Mouse (Mus musculus): ENCODE data around the gene Slc52a3.
A peak's percentile ranks its signal among the peaks of the same experiment; 100 is the strongest.

The Slc52a3 gene

DNA sequence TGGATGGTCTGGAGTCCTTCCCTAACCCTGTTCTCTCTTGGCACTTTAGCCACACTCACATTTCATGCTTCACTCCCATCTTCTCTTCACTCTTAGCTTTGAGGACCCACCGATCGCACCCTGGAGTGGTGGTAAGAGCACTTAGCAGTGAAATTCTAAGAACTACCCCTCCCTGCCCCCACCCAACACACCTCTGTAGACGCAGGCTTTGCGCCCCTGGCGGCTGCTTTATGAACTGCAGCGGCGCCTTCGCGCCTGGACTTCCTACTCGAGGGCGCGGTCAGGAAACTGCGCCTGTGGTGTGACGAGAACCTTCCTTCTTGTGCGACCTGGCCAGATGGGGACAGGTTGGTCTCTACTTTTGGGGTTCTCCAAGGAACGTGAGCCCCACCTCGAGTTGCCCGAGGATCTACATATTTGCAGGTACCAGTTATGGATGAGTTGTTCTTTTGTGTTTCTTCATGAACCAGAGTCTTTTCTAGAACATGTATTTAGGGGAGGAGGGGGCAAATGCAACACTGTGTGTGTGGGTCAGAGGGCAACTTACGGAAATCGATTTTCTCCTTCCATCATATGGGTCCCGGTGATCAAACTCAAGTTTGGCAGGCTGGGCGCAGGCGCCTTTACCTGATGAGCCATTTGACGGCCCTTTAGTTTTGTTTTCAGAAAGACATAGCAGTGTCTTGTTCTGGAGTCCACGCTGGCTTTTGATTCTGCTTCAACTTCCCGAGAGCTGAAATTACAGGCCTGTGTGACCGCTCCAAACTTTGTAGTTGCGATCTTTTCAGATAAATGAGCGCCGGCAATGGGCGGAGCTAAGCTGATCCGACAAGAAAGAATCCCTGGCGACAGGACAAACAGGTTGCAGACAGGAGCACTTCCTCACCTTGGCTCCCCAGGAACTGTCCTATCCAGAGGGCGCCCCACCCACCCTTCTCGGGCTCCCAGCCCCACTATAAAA is at the start of gene Slc52a3:
Gene Slc52a3 (plus strand): TSS at position 283 of the 961 bp plus-strand sequence.
- DNase-seq (ENCODE audit: low spot score) = peak; percentile 72

DNA sequence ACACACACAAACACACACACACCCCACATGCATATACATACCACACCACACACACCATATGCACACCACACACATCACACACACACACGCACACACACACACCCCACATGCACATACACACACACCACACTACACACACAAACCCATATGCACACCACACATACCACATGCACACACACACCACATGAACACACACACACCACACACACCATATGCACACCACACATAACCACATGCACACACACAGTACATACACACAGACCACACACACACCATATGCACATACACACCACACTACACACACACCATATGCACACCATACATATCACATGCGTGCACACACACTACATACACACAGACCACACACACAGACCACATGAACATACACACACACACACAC is 48.7 kb upstream of the Slc52a3 start:
- DNase-seq (ENCODE audit: low spot score) = no peak

DNA sequence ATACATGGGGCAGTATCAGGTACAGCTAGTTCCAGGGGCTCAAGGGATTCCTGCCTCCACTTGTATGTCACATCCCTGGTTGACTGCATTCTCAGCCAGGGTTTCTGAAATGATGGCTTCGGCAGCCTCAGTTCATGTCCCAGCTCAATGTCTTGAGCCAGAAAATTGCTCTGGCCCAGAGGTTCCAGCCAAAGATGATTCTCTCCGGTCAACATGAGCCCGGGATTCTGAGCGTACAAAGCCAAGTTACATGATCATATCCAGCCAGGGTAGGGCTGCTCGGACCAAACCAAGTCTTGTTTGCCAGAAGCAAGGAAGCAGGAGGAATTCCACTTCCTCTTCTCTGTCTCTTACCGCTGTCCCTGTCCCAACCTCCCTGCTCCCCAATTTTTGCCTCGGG is 48.0 kb upstream of the Slc52a3 start:
- no peak for DNase-seq (ENCODE audit: low spot score)

DNA sequence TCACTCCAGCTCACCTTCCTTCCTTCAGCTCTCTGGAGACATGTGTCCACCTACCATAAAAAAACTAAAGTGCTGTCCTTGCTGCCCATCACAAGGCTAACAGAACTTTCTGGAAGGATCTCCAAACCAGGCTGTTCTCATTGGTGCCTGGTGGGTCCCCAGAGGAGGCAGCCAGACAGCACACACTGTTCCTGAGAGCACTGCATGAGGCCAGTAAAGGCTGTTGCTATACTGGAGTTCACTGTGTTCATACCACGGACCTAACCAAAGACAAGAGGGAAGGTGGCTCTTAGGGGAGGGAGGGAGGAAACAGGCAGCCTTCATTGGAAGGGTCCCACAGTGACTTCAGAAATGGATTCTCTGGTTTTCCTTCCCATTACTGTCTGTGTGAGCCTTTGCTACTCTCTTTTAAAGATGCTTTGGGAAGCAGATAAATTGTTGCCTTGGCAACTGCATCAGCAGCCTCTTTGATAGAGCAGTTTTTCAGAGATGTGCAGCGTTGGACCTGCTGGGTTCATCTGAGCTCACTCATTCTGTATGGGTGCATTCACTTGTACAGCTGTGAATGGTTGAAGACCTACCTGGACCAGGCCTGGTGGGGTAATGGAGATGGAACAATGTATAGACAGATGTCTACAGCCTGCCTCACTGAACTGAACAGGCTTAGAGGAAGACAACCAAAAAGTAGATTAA is 47.1 kb upstream of the Slc52a3 start:
- DNase-seq (ENCODE audit: low spot score) = no peak

DNA sequence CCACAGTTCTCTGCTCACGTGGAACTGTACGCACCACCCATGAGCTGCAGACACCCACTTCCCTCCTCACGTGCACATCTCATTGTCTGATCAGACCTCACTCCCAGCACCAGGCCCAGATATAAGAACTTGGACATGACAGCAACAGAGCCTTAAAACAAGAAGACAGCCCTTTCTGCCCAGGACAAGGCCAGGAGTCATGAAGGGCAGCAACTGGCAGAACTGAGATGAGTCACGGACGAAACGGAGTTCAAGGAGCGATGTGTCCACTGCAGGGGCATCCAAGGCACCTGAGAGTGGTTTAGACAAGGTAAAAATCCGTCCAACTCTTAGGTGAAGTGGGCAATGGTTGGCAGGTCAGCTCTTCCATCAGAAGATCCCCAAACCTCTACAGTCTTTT is 42.6 kb upstream of the Slc52a3 start:
- no peak for DNase-seq (ENCODE audit: low spot score)

DNA sequence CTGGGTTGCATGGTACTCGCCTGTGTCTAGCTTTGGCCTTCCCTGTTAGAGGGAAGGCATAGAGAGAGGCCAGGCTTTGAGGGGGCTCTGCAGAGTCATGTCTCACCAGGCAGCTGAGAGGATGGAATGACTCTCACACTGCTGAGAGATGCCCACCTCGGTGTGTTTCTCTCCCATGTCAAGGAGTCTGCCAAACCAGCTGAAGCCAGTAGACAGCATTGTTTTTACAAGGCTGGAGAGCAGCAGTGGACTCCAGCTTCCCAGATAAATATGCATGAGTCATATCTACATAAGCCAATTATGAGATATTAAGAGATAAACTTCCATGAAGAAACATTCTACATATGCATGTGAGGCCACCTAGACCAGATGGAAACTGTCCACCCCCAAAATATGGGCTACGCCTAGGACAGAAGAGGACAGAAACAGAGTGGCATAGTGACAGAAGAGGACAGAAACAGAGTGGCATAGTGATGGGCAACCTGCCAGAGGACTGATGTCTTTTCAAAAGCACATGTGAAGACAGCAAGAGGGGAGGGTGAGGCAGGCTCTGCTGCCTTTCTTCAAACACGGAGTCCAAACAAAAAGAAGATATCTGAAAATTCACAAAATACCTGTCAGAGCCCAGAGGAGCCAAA is 39.7 kb upstream of the Slc52a3 start:
- DNase-seq (ENCODE audit: low spot score) = no peak

DNA sequence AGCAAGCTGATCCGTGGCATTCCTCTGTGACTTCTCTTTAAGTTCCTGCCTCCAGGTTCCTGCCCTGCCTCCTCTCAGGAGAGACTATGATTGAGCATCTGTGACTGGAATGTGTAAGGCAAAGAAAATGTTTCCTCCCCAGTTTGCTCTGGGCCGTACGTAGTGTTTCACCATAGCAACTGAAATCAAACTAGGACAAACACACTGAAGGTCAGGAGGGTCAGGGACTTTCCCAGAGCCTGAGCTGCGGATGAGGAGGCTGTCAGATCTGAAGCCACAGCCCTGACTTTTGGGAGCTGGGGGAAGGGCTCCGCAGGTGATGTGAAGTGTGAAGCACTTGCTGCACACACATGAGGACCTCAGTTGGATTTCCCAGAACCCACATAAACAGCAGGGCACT is 37.0 kb upstream of the Slc52a3 start:
- DNase-seq (ENCODE audit: low spot score) = no peak

DNA sequence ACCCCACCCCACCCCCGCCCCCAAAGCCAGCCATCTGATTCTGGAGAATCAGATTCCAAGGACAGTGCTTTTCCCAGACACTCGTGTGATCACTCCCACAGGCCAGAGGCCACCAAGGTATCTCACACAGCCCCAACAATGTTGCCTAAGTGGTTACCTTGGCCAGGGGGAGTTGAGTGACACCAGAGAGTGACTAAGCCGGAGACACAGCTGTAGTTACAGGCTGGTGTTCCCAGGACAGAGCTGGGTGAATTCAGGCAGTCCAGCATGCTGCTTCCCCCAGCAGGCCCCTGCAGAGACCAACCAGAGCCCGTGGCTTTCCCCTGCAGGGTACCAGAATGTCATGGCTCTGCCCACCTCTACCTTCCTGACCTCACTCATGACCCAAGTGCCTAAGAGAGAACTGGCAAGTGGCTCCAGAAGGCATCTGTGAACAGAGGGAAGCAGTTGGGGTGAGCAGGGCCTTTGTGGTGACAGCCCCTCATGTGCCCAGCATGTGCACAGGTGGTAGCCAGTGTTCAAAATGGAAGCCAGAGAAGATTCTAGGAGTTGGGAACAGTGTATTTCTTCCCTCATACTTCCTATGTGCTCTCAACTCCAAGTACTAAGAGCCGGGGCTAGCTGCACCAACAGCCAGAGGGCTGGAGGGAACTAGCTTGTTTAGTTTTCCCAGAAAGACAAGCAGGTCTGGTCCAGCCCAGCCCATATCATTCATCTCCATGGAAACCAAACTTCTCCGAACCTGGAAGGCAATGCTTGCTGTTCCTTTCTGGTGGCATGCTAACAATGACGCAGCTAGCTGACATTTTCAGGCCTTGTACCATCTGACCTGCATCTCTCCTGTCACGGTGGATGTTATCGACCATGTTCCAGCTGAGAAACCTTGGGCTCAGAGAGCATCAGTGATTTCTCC is 34.8 kb upstream of the Slc52a3 start:
- DNase-seq (ENCODE audit: low spot score) = no peak

DNA sequence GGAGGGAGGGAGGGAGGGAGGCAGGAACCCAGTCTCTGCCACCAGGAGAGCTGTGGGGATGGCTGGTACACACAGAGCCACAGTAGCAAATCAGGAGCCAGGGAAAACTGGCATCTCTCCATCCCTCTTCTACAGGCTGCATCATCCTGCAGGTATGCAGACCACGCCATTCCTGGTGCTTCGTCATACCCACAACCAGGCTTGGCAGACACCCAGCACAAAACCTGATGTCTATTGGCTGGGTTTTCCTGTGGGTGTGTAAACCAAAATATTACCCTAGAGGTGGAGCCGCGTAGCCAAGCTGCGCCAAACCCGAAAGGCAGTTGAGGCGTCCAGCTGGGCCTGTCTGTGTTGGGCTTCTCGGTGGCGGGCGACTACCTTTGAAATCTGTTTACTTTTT is 33.8 kb upstream of the Slc52a3 start:
- DNase-seq (ENCODE audit: low spot score) = no peak

DNA sequence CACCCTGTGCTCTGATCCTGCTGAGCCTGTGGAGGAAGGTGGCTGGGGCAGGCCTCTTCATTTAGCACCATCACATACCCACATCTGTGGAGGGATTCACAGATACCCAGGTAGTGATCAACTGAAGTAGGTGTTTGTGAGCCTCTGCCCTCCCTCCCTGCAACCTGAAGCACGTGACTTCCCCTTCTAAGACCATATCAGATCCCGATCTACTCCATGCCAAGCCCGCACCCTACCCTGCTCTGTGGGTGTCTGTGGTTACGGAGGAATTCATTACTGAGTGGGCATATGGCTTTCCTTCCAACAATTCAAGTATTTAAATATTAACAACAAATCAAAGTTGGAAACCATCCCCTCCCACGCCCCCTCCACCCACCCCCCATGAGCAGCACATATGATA is 33.0 kb upstream of the Slc52a3 start:
- no peak for DNase-seq (ENCODE audit: low spot score)

DNA sequence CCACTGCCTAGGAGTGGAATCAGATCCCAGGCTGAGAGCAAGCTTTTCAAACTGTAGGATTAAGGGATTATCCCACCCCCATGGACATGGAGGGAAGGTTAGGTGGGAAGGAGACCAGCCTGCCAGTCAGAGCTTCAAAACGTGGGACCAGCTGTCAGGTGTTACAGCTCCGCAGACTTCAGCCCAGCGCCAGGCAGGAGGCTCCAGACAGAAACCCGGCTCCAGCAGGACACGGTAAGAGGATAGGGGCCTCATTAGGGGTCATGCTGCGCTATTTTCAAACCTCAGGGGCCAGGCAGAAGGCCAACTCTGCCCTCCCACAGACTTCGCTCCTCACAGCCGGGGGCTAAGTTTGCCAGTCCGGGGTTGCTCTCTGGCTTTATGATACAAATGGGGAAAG is 32.3 kb upstream of the Slc52a3 start:
- DNase-seq (ENCODE audit: low spot score) = no peak

DNA sequence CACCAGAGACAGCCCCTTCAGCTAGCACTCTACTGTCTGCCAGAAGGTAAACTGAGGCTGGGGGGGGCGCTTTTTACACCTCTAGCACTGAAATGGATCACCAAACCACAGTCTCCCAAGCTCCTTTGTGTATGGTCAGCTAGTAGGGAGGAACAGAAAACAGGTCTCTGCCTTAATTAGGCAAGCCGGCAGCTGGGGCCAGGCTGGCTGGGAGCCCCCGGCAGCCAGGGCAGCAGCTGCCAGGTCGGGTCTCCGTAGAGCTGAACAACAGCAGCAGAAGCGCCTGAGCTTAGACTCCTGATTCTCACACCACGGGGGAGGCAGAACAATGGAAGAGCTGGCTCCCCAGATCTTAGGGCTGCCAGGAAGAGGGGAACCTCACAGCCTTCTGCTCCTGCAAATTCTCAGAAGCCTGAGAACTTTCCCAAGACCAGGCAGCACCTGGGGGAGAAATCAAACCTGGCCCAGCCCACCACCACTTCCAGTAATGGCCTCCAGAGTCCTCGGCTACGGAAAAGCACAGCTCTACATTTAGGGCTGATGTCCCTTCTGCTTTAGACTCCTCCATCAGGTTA is 29.0 kb upstream of the Slc52a3 start:
- DNase-seq (ENCODE audit: low spot score) = no peak

DNA sequence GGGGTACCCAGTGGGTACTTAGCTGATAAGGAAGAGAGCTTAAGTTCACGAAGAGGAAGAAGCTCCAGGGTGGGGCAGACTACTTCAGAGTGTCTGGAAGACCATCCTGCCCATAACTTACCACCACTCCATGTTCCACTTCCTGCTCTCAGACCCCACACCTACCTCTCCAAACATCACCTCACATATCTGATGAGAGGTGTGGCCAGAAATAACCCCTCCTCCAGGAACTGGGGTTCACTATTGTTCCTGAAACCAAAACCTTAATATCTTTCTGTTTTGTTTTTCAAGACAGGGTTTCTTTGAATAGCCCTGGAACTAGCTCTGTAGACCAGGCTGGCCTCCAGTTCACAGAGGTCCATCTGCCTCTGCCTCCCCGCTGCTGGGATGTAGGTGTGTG is 28.5 kb upstream of the Slc52a3 start:
- DNase-seq (ENCODE audit: low spot score) = no peak

DNA sequence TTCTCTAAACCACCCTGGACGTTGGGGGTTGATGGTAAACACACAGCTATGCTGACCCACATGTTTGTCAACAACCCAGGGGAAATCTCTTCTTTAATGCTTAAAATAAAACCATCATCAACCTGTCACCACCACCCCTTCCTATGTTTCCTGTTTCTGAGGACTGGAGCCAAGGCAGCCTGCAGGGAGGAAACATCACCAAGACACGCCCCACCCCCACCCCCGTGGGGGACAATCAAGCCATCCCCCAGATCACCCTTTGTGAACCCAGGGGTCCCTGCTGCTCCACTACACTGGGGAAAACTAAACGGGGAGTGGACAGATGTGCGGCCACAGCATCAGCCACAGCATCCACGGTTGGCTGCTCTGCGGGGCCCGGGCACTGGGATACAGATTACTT is 27.9 kb upstream of the Slc52a3 start:
- DNase-seq (ENCODE audit: low spot score) = no peak

DNA sequence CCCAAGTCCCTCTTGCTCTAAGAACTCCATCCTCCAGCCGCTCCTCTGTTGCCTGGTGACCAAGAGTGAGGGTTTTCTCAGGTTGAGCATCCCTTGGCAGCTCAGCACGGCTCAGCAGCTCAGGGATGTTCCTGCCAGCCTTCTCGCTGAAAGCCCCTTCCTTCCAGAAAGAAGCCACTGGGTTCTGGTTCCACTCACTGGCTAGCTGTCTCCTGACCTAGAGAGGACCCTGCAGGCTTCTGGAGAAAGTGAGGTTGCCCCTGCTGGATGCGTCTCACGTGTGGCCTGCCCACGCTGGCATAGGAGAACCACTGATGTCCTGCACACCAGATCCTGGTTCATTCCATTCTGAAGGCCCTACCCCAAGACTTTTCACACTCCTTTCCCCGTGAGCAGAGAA is 27.3 kb upstream of the Slc52a3 start:
- no peak for DNase-seq (ENCODE audit: low spot score)

DNA sequence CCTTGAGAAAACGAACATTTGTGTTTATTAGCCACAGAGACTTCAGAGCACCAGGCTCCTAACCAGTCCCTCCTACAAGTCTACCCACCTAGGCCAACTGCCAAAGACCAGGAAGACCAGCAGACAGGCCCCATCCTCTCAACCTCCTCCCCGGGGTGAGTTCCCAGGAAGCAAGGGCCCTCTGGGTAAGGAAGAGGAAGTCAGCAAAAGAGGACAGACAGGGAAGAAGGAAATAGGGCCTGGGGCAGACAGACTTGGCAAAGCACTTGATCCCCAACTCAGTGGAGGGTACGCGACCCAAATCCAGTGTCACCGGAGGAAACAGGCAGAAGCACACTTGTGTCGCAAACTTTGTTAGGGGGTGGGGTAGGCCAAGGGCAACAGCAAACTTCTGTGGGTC is 26.9 kb upstream of the Slc52a3 start:
- no peak for DNase-seq (ENCODE audit: low spot score)

DNA sequence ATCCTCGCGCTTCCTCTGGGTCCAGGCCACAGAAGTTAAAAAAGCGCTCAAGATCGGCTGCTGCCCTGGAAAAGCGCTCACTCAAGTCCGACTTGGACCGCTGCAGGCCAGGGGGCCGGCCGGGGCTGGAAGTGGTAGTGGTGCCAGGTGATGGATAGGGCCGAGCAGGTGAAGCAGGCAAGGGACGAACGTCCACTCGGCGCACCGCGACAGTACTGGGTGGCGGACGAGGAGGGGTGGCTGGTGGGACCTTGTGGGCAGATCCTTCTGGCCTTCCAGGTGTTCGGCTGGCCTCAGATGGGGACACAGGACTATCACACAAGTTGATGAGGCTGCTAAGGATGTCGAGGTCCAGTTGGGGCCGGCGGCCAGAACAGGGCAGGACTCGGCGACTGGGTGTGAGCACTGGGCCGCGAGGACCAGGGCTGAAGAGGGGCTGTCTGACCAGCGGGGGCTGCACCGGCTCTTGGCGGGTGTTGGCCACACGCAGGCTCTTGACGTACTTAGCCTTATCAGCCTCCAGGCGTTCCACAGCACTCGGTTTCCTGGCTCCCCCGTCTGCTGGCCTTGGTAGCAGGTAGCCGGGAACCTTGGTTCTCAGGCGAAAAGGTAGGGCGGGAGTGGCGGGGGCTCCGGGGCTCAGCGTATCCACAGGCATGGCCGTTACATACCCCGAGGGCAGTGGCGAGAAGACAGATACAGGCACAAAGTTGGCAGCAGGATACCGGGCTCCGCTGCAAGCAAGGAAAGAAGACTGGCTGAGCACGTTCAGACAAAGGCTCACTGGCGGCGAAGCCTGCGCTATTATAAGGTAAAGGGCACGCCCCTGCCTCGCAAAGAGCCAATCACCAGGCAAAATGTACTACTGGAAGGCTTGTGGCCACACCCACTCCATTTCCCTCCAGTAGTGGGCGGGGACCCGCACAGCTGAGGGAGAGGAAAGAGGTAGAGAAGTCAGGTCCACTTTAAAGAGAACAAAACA is 25.8 kb upstream of the Slc52a3 start:
- peak; percentile 46 for DNase-seq (ENCODE audit: low spot score)

DNA sequence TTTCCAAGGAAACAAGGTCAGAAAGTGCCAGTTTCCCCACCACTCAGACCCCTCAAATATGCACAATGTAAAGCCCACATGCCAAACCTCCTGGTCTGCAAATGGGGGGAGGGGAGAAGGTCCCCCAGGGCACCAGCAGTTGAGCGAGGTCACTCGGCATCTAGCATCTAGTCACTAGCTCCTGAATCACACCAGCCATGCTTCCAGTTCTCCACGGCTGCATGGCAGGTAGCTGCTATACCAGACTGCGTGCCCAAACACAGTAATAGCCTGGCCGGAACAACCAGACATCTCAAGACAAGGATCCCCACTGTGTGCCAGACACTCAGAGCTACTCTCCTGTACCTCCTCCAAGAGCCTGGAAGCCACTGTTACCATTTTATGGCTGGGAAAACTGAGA is 24.6 kb upstream of the Slc52a3 start:
- no peak for DNase-seq (ENCODE audit: low spot score)

DNA sequence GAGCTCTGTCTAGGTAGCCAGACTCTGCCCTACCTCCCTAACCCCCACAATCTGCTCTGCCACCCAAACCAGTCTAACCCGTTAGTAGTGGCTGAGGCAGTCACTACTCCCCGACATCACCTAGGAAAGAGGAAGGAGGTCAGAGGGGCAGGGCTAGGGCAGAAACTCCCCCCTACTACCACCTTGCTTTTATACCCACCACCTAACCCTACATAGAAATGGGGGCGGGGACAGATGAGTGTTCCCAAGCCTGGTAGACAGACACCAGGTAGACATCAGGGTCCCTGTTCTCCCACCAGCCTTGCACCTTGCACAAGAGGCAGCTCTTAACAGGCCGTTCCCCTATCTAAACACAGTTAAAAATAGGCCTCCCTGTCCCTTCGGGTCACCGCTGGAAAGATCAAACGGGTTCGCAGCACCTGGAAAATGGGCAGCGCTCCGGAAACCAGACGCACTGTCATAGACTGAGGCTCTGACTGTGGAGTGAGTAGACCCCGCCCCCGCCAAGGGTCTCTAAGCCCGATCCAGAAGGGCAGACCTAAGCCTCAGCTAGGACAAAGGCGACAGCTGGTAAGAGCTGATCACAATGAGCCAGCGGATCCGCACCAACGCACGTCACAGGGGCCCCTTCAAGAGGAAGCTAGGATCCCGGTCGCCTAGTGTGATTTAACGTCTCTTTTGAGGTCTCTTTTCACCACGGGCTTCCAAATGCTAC is 23.3 kb upstream of the Slc52a3 start:
- no peak for DNase-seq (ENCODE audit: low spot score)
